Mouse (Mus musculus) R1 (cell line): ENCODE results near the gene Sfrp4.

Source experiments
- DNase-seq: peaks from one replicate; pipeline ENCODE4 v3.0.0-alpha.2; 2018; ENCODE audit warnings: low read depth, low spot score

Gene Sfrp4

DNA sequence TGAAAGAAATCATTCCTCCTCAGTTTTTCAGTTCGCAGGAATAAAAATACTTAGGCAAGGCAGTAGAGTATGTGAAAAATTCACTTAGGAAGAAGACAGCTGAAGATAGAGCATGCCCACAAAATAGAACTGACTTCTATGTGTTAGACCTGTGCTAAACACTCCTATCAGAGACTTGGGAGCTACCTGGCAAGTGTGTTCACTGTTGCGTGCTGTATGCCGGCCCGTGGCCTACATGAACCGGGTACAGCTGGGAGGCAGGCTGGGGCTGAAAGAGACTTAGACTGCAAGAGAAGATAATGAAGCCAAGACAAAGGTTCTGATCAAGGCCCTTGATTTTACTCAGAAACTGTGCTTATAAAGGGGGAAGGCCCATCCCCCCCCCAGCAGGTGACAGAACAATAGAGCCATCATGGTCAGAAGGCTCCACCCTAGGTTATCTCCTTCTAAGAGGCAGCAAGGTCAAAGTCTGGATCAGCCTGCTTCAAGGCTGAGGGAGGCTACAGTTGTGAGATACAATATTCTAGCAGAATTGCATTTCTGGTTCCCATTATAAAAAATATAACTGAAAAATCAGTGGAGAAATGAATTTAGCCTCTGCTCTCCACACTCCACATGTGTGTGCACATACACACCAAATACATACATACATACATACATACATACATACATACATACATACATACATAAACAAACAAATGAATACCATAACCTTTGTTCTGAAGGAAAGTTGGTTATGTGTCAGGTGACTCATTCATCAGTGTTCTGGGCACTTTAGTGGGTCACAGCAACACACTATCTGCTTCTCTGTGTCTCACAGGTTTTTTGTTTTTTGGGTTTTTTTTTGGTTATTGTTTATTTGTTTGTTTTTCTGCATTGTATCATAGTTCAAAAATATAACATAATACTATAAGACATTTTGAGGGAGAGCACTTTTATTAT lies 8.1 kb downstream of the Sfrp4 start:
- DNase-seq: peak; percentile 91

DNA sequence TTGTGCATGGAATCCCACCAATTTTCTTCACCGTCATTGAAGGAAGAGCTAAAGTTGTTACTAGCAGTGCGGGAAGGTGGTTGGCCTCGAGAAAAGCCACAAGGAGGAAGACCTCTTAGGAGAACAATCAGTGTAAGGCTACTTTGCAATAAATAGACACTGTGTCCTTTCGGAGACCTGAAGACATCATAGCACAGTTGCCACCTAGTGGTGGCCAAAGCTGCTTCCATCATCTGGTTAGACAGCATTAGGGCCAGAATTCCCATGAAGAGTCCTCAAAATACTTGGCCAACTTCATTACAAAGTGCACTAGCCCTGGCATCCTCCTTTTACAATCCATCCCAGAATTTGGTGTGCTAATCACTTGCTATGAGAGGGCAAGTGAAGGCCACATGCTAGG lies 13.2 kb downstream of the Sfrp4 start:
- peak; percentile 77 for DNase-seq

- DNase-seq: no peak
These were observed 17.4 kb downstream of the Sfrp4 start for GRCm38 (mm10) chr13:19640203-19640851.

DNA sequence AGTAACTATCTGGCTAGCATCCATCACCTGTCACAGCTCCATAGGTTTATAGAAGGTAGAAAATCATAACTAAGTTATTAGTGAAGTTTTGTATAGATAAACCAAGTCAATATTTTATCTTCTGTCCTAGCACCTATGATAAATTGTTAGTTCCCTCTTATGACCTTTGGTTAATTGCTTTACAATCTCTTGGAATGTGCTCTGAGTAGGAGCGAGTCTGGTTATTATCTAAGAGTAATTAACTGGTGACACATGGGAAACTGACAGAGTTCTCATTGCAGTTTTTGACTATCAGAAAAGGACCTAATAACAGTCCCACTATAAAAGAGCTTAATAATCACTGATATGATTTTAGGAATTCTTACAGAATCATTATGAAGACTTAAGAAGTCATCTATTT lies 20.6 kb downstream of the Sfrp4 start:
- DNase-seq: no peak

DNA sequence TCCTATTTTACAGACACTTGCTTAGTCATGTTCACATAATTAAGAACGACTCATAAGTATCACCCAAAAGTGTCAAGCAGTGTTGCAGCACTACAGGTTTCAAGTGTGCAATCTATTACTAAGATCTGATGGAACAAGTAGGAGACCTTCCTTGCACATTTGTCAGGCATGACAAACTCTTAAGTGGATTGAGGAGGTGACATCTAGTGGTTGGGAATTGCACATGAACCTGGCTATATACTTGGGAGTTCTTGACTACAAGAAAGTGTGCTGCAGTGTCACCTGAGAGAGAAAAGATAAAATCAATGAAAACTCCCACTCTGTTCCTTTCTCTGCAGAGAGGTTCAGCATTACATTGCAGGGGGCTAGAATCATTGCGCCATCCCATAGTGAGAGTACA lies 21.3 kb downstream of the Sfrp4 start:
- peak; percentile 50 for DNase-seq

DNA sequence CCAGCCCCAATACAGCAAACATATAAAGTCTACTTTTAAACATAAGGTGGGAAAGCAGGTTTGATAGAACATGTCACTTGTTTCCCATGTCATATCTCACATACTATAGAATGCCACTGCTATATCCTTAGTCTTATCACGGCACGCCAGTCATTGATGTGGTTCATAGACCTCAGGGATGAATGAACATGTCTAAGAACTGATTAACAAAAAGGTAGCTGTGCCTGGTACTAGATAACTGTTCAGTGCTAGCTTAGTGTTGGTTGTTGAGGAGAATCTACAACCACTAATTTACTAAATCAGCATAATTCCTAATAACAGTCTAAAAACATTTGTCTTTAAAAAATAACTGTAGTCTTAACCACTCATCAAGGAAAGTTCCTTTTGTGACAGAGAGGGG lies 26.9 kb downstream of the Sfrp4 start:
- no peak for DNase-seq

- DNase-seq: no peak
These were observed 29.5 kb downstream of the Sfrp4 start for GRCm38 (mm10) chr13:19652405-19652804.

- DNase-seq: no peak
These were observed 45.6 kb downstream of the Sfrp4 start for GRCm38 (mm10) chr13:19668355-19669140.

DNA sequence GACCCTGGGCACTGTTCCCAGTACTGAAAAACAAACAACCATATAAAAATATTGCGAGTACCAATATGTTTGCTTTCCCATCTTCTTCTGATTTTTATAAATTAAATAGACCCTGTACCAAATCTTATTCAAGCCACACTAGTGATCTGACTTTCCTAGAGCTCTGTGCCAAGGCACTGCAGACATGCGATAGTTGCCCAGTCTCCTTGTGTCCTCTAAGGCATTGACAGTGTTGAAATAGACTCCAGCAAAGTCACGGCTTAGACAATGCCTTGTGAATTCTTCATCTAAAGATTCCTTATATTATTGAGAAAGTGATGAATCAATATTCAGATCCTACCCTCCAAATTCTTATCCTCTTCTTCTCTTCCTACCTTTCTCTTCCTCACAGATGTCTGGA lies 51.1 kb downstream of the Sfrp4 start:
- no peak for DNase-seq

DNA sequence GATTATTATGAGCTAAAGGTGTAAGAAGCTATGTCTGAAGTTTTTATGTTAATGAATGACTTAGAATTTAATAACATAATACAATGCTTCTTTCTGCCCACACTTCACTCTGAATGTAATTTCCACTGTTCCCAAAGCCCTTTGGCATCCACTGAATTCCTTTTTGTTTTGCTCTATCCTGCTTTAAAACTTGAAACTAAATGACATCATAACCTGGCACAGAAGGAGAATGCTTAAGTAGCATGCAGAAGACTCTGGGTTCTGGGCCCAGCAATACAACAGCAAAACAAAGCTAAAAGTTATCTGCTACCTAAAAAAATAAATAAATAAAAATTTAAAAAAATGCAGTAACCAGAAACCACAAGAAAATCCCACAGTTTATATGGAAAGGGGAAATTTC lies 51.7 kb downstream of the Sfrp4 start:
- no peak for DNase-seq
